Mouse (Mus musculus) midbrain, embryonic 14.5 days (tissue): ENCODE measurements around the gene Sult3a1. TPM values are rescaled to one million over a fixed set of nuclear protein-coding genes. Genes with fewer than 3 reads are reported as not detected.
"Not testable (repeated sequence)": the region's sequence is repeated elsewhere in the genome, so short reads cannot be mapped to it uniquely, and the experiment has no call there.

Source experiments
- ATAC-seq: fragments of 200-750 bp; cut with Nextera tagmentation; 2 replicates; pipeline ENCODE4 v1.8.0; 2017; ENCODE audit warnings: moderate number of reproducible peaks, moderate library complexity; ENCODE audit not compliant: low FRiP score, low TSS enrichment
- DNase-seq: peaks from one replicate; pipeline ENCODE4 v3.0.0-alpha.2; 2015
- H3K27ac ChIP-seq: fragments of 300-500 bp; sonication (generic); replicated peaks from 2 replicates; pipeline ENCODE4 v1.5.1; 2014; ENCODE audit warnings: mild to moderate bottlenecking, low read depth, low read length, moderate library complexity
- H3K27me3 ChIP-seq: fragments of 300-500 bp; sonication (generic); 2 replicates; pipeline ENCODE4 v1.6.1; 2014; ENCODE audit warnings: low read length, control low read depth, mixed read lengths; ENCODE audit not compliant: control insufficient read depth, insufficient read depth
- H3K36me3 ChIP-seq: fragments of 300-500 bp; sonication (generic); 2 replicates; pipeline ENCODE4 v1.6.1; 2014; ENCODE audit warnings: low read length, control low read depth; ENCODE audit not compliant: control insufficient read depth, insufficient read depth
- H3K4me1 ChIP-seq: fragments of 300-500 bp; sonication (generic); 2 replicates; pipeline ENCODE4 v1.6.1; 2014; ENCODE audit warnings: mild to moderate bottlenecking, antibody characterized with exemption, low read length, control low read depth; ENCODE audit not compliant: control insufficient read depth, insufficient read depth
- H3K4me2 ChIP-seq: fragments of 300-500 bp; sonication (generic); 2 replicates; pipeline ENCODE4 v1.6.1; 2014; ENCODE audit warnings: mild to moderate bottlenecking, low read length, moderate library complexity
- H3K4me3 ChIP-seq: fragments of 300-500 bp; sonication (generic); replicated peaks from 2 replicates; pipeline ENCODE4 v1.5.1; 2014; ENCODE audit warnings: low read depth, low read length
- H3K9ac ChIP-seq: fragments of 300-500 bp; sonication (generic); replicated peaks from 2 replicates; pipeline ENCODE4 v1.6.1; 2014; ENCODE audit warnings: mild to moderate bottlenecking, low read length, moderate library complexity
- H3K9me3 ChIP-seq: fragments of 300-500 bp; sonication (generic); 2 replicates; pipeline ENCODE4 v1.6.1; 2016; ENCODE audit warnings: low read length, control low read depth, mixed read lengths; ENCODE audit not compliant: control insufficient read depth
- WGBS: fragments of 180-500 bp; shearing (Covaris S2); extraction: QIAGEN DNeasy Blood & Tissue Kit; methylation state at CpG from one replicate; pipeline ENCODE4 v1.1.7; 2014; 5-methylcytosine and 5-hydroxymethylcytosine counted together
- polyA plus RNA-seq: library from polyadenylated mRNA; unstranded; fragments of >200 nt; fragmentation: Nextera tagmentation; extraction: Ambion mirVana; gene quantifications from 2 replicates; pipeline ENCODE4 v1.2.1, GENCODE M21; 2014

Gene Sult3a1
- polyA plus RNA-seq, 1 experiment from 2014 or later = not detected

DNA sequence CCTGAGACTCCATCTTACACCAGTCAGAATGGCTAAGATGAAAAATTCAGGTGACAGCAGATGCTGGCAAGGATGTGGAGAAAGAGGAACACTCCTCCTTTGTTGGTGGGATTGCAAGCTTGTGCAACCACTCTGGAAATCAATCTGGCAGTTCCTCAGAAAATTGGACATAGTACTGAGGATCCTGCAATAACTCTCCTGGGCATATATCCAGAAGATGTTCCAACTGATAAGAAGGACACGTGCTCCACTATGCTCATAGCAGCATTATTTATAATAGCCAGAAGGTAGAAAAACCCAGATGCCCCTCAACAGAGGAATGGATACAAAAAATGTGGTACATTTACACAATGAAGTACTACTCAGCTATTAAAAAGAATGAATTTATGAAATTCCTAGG lies 44.0 kb downstream of the Sult3a1 start:
- not testable (repeated sequence) for H3K27me3 ChIP-seq, H3K4me3 ChIP-seq, H3K4me1 ChIP-seq, H3K9me3 ChIP-seq, ATAC-seq, H3K27ac ChIP-seq, H3K36me3 ChIP-seq, DNase-seq, H3K4me2 ChIP-seq, H3K9ac ChIP-seq
- 84% methylated on average over 1 of the region's 1 CpGs for WGBS

DNA sequence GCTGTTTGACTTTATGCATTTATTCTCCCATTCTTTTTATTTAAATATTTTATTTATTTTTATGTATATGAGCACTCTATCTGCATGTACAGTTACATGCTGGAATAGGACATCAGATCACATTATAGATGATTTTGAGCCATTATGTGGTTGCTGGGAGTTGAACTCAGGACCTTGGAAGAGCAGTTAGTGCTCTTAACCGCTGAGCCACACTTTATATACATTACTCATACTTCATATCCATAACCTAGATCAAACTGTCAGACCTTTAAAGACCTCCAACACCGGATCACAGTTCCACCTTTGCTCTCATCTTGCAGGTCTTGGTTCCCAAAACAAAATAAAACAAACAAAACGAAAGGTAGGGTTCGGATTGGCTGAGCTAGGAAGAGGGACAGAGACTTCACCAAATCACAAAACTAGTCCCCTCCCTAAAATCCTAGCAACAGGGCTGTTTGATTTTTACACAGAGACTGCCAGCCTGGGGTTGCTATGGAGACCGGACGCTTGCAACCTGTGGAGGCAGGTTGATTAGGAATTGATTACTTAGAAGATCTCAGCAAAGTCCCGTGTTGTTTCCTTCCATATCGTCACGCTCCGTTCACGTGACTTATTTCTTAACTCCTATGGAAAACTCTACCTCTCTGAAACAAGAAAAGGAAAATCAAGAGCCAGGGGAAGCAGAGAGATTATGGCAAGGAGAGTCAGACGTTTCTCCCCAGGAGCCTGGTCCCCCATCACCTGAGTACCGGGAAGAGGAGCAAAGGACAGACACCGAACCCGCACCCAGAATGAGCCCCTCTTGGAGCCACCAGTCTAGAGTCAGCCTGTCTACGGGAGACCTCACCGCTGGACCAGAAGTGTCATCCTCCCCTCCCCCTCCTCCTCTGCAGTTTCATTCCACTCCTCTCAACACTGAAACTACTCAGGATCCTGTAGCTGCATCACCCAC lies 47.3 kb downstream of the Sult3a1 start, which contains the start of gene Rsph4a:
Gene Rsph4a (plus strand): TSS at position 582 of the 952 bp plus-strand sequence.
- Histone ChIP-seq H3K4me2 (peak within 1 kb of the TSS; percentile 66), H3K4me3 (peak within 1 kb of the TSS; percentile 37), H3K27me3 (no peaks in the 10 kb centered on the region), H3K36me3 (no peaks in the 10 kb centered on the region), H3K4me1 (no peaks in the 10 kb centered on the region), H3K27ac (no peak within 1 kb of the TSS), H3K9me3 (no peaks in the 10 kb centered on the region), H3K9ac (no peak within 1 kb of the TSS)
- 8% methylated on average over 17 of the region's 17 CpGs for WGBS
- ATAC-seq (peak; percentile 95), DNase-seq (peak; percentile 87)

DNA sequence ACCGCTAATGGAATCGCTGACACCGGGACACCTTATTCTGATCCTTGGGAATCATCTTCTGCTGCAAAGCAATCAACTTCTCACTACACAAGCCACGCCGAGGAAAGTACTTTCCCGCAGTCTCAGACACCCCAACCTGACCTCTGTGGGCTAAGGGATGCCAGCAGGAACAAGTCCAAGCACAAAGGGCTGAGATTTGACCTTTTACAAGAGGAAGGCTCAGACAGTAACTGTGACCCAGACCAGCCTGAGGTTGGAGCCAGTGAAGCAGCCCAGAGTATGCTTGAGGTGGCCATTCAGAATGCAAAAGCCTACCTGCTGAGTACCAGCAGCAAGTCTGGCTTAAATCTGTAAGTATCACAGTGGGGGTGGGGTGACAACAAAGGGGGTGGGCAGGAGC lies 48.0 kb downstream of the Sult3a1 start:
- no peak overlapping the region for H3K27ac ChIP-seq
- no peaks in the 10 kb centered on the region for H3K27me3 ChIP-seq
- DNase-seq = no peak
- peak overlapping the region; percentile 66 for H3K4me2 ChIP-seq
- H3K36me3 ChIP-seq = no peaks in the 10 kb centered on the region
- no peaks in the 10 kb centered on the region for H3K9me3 ChIP-seq
- no peaks in the 10 kb centered on the region for H3K4me1 ChIP-seq
- no peak overlapping the region for H3K9ac ChIP-seq
- 2% methylated on average over 6 of the region's 6 CpGs for WGBS
- H3K4me3 ChIP-seq = peak overlapping the region; percentile 37
- peak; percentile 28; the same call in 1 of the 2 replicates for ATAC-seq

Other genes starting within 250 kb of the Sult3a1 start
- 22.8 and 24.4 TPM in 2 replicates for gene Clvs2, start 233.0 kb upstream of the Sult3a1 start, polyA plus RNA-seq
- gene Sult3a2, start 71.0 kb upstream of the Sult3a1 start, polyA plus RNA-seq = not detected in 2 replicates
- gene Rsph4a, start 47.4 kb downstream of the Sult3a1 start, polyA plus RNA-seq = 0.51 and 0.74 TPM in 2 replicates
- gene Zup1, start 93.5 kb downstream of the Sult3a1 start, polyA plus RNA-seq = 21.6 and 27.7 TPM in 2 replicates
- 135 and 152 TPM in 2 replicates for gene Rwdd1, start 161.9 kb downstream of the Sult3a1 start, polyA plus RNA-seq
- not detected in 2 replicates for gene Trappc3l, start 179.9 kb downstream of the Sult3a1 start, polyA plus RNA-seq
- gene Calhm4, start 186.6 kb downstream of the Sult3a1 start, polyA plus RNA-seq = not detected in 2 replicates
- 0.18 and 0.62 TPM in 2 replicates for gene Calhm5, start 238.8 kb downstream of the Sult3a1 start, polyA plus RNA-seq